Mouse (Mus musculus) embryo, embryonic 11.5 days (tissue): ENCODE results near the gene Klhl33.
"Not testable (repeated sequence)": the region's sequence is repeated elsewhere in the genome, so short reads cannot be mapped to it uniquely, and the experiment has no call there.

ENCODE experiments used
- DNase-seq: peaks from one replicate; pipeline ENCODE4 v3.0.0-alpha.2; 2012; ENCODE audit warnings: low read depth, low spot score

Klhl33 gene

DNA sequence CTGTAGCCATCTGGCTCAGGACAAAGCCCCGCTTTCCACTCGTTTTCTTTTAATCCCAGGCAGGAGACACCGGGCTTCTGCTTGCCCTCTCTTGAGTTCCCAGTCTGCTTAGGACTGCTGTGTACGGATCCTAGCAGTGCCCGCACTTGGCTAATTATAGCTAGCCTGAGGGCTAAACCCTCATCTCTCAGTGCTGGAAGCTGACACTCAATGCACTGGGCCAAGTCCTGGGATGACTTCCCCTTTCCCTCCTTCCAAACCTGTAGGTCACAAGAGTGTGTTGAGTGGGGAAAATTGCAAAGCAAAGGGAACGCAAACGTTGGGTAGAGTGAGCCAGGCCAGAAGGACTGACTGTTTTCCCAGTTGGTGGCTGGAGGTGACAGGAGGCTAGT, at the start of gene Klhl33:
Gene Klhl33, minus strand, starts transcription at position 134 of the 392 bp plus-strand sequence.
- no peak for DNase-seq

DNA sequence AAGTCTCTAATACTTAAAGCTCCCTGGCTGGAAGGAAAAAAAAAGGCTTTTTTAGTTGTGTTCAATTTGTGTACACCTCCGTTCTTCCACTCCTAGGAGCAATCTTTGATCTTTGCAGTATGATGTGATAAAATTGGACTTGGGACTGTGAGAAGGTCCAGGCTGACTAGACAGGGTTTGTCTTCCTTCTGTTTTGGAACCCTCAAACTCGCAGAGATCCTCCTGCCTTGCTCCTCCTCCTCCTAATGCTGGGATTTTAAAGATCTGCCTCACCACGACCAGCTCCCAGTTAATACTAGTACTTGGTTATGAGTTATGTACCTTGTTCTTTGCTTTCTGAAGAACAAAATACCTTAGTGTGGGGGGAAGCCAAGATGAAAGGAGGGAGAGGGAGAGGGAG, 48.2 kb upstream of the Klhl33 start:
- not testable (repeated sequence) for DNase-seq

DNA sequence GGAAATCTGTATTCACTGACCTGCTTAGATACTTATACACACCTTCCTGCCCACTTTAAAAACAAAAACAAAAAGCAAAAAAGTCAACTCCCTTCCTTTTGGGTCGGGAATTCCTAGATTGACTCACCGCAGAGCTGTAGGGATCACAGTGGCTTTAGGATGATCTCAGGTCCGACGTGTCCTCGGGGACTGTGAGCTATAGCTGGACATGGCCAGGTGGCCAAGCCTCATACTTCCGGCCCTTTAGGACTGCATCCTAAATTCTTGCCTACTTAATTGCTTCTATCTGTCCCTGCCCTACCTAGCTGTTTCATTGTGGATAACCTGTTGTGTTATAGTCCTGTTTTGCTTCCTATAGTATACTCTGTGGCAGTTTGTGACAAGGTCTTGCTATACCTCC, 47.8 kb upstream of the Klhl33 start:
- not testable (repeated sequence) for DNase-seq

DNA sequence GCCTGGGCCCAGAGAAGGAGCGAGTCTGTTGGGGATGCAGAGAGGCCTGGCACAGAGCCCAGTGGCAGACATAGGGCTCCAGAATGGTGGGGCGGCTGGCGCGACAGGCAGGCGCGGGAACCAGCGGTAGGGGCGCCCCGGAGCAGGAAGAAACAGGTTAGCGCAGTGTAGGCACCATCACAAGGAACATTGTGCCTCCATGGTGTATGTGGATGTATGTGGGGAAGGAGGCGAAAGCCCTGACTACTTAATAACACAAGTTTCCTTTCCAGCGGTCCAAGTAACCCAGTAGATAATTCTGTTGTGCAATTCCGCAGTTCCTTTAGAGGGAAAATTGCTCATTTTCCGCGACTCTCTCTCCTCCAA, 47.3 kb upstream of the Klhl33 start:
- not testable (repeated sequence) for DNase-seq

DNA sequence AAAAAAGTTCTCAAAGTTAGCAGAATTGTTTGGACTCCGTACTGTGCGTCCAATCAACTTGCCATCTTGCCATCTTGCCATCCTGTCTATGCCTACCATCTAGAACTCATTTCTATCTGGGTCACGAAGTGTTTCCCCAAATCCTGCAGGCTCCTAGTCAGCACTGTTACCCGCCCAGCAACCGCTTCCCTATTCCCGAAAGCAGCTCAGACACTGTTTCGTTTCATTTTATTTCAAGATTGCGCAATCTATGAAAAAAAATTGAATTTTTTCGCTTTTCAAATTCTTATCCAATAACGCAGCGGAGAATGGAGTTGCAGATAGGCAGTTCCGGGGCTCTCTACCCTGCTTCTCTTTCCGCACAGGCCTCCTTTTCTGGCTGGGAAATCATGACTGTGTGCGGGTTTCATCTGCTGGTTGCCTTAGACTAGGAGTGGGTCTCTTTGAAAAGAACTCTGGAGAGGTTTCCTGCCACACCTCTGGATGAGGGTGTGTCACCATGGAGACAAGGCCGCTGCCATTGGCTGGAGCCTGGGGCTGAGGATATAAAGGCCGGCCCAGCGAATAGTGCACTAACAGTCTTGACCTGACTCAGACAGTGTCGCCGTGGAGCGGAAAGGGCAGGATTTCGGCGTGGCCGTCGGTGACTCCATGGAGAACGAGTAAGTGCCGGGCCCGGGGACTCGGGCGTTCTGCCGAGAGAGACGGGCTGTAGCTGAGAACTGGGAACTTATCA, 46.8 kb upstream of the Klhl33 start, which contains the start of gene Gm49342:
Gene Gm49342, plus strand, starts transcription at position 586 of the 736 bp plus-strand sequence.
- DNase-seq: peak; percentile 86

DNA sequence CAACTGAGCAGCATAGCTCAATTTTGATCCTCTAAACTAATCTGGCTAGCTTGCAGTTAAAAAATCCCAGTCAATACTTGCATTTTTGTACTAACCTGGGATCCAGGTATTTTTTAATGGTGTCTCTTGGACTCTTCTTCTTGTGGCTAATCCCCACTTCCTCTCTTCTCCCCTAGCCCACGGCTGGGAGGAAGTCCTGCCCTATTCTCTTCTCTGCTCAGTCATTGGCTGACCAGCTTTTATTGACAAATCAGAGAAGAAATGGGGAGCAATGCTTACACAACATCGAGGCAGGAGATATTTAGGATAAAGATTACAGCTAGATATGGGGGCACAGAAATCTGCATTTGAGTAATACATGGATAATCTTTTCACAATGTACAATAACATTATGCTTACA, 41.6 kb upstream of the Klhl33 start:
- no peak for DNase-seq

DNA sequence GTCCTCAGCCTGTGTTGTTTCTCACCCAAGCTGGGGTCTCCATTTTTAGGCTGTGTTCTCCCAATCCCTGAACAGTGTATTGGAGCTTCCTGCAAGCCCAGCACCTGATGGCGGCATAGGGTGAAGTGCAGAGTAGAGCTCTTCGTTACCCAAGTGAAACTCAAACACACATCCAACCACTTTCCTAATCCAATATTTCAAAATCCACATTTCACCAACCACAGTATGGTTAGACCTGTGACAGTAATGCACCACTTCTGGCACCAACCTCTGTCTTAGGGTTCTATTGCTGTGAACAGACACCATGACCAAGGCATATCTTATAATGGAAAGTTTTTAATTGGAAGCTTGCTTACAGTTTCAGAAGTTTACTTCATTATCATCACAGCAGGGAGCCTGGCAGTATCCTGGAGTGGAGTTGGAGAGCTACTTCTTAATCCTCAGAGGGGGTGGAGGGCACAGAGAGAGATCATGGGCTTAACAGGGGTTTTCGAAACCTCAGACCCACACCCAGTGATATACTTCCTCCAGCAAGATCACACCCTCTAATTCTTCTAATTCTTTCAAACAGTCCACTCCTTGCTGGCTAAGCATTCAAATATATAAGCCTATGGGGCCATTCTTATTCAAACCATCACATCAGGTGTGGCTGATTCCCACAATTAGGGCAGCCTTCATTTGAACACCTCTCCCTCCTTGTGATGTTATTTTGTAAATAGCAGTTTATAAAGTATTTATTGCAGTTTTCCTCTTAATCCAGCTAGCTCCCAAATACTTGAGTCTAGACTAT, 41.0 kb upstream of the Klhl33 start:
- no peak for DNase-seq

- DNase-seq: no peak
These were observed 39.3 kb upstream of the Klhl33 start for GRCm38 (mm10) chr14:50936649-50937048.

DNA sequence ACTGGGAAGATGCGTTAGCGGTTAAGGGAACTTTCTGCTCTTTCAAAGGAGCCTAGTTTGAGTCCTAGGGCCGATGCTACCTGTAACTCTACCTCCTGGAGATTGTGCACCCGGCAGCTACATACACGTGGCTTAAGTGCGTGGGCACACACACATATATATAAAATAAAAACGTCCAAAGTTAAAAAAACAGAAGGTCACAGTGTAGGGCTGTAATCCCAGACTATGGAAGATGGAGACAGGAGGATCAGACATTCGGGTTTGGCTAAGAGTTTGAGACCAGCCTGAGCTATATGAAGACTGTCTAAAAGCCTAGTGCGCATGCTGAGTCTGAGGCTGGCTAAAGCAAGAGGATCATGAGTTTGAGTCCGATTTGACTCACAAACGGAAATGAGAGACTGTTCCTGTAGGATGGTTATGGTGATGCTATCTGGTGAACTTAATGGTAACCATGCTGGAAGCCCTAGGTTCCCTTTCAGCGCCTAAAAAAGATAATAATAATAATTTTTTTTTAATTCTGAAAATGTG, 34.2 kb upstream of the Klhl33 start:
- DNase-seq: no peak

DNA sequence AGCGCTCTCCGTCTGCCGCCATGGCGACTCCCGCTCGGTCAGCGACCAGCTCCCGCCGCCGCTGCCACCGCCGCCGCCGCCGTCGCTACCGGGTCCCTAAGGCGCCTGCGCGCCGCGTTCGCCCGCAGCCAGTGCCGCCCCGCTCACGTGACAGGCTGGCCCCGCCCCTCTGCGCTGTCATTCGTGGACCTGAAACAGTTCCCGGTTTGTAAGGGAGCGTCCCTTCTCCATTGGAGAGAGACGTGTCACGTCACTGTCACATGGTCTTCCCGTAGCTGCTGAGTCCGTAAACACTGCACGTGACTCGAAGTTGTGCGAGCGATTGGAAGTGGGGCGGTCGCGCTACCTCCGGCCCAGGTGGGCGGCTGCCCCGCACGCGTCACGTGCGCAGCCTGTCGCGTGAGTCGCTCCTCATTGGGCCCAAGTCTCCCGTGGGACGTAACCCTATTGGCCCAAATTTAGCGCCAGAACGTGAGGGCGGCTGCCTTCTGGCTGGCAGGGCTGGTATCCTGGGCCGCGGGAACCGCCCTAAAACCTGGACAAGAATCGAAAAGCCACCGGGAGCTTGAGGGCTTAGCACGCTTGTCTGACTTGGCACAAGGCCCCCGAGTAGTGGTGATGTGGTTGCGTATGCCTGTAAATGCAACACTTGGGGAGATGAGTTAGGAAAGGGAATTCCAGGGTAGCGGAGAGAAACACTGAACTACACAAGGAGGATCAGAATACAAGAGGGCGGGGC, 33.6 kb upstream of the Klhl33 start, which contains the start of the genes Pip4p1 and Pnp:
Gene Pip4p1, minus strand, starts transcription at position 103 of the 739 bp plus-strand sequence.
Gene Pnp, plus strand, starts transcription at position 329 of the 739 bp plus-strand sequence.
- peak; percentile 98 for DNase-seq

DNA sequence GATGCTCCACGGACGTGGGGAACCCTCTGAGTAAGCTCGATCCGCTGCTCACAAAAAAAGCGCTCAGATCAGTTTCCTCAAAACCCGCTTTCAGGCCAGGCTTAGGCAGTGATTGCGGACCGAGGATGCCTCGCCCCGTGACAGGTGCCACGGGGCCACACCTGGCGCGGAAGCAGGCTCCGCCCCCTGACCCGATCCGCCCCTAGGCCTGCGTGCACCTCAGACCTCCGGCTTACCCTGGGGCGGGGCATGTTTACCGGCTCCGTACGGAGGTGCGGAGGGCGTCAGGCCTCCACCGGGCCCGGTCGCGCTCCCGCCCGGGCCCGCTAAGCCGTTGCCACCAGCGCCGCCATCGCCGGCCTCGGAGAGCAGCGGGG, 33.1 kb upstream of the Klhl33 start:
- no peak for DNase-seq

GRCm38 (mm10) chr14:50929951-50930350, 32.6 kb upstream of the Klhl33 start:
- DNase-seq: no peak

DNA sequence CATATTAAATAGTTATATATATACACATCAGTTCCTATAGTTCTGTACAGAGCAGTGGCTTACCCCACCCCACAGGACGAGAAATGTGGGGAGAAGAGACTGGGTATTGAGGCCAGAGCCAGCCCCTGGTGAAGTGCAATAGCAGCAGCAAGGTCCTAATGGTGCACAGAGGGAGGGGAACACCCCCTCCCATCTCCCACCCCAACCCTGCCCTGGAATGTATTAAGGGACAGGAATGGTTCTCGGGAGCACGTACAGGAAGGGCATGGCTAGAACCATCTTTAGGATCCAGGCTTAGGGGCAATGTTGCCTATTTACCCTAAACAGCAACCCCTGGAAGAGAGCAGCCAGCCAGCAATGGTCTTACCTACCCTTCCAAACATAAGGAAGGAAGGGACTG, 30.1 kb upstream of the Klhl33 start:
- DNase-seq: no peak

- no peak for DNase-seq
These were observed 28.0 kb upstream of the Klhl33 start for GRCm38 (mm10) chr14:50925111-50925920.

DNA sequence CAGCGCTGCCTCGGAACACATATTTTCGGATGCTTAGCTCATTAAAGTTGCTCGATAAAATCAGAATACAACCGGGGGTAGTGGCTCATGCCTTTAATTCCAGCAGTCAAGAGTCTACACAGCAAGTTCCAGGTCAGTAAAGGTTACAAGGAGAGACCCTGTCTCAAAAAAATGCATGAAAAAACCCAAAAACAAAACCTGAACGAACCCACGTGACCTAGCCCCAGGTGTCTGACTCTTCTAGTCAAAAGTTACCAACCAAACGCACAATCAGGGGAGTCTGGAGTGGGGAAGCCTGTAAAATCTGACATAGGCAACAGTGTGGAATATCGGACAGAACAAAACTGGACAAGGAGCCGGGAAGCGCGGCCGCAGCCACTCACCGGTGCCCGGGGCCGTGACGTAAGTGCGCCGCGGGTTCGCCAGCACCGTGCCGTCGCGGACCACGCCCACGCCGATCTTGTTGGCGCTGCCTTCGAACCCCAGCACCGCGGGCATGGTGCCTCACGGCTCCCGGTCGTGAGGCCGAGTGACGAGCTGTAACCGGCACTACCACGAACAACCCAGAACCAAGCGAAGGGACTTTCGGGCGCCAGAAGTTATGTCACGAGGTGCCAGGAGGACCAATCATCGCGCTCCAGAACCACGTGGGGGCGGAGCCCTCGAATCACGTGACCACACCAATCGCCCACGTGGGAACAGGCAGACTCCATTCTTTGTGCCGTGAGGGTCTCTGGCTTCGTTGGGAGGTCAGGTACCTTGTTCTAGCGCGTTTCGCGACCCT, 27.2 kb upstream of the Klhl33 start, which contains the start of the genes Osgep and Apex1:
Gene Osgep, minus strand, starts transcription at position 613 of the 784 bp plus-strand sequence.
Gene Apex1, plus strand, starts transcription at position 688 of the 784 bp plus-strand sequence.
- DNase-seq: peak; percentile 92

DNA sequence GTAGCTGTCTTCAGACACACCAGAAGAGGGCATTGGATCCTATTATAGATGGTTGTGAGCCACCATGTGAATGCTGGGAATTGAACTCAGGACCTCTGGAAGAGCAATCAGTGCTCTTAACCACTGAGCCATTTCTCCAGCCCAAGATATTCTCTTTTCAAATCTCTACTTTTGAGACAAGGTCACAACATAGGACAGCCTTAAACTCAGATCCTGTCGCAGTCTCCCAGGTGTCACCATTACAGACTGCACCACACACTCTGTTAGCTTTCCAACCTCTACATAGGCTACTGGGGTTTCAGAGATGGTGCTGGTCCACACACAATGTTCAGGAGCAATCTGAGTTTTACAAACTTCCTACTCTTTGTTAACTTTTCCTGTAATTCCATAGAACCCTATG, 26.1 kb upstream of the Klhl33 start:
- DNase-seq: not testable (repeated sequence)

- DNase-seq: no peak
These were observed 14.0 kb upstream of the Klhl33 start for GRCm38 (mm10) chr14:50911356-50911755.

GRCm38 (mm10) chr14:50908126-50908525, 10.8 kb upstream of the Klhl33 start:
- no peak for DNase-seq

GRCm38 (mm10) chr14:50905327-50905726, 8.0 kb upstream of the Klhl33 start:
- not testable (repeated sequence) for DNase-seq

GRCm38 (mm10) chr14:50904828-50905129, 7.5 kb upstream of the Klhl33 start:
- no peak for DNase-seq
